Mouse (Mus musculus) ES-E14 (cell line): ENCODE data around the gene Calml3.

Experiments
- HCFC1 ChIP-seq: IDR thresholded peaks from 2 replicates; pipeline ENCODE4 v1.6.1; 2012; ENCODE audit warnings: low read length, inconsistent platforms, borderline replicate concordance; ENCODE audit not compliant: insufficient read depth
- MAFK ChIP-seq: IDR thresholded peaks from 2 replicates; pipeline ENCODE4 v1.6.1; 2014; ENCODE audit warnings: mild to moderate bottlenecking, low read depth, low read length, inconsistent platforms; ENCODE audit not compliant: insufficient read depth
- ZNF384 ChIP-seq: IDR thresholded peaks from 2 replicates; pipeline ENCODE4 v1.6.1; 2012; ENCODE audit warnings: low read depth, low read length, inconsistent platforms

DNA sequence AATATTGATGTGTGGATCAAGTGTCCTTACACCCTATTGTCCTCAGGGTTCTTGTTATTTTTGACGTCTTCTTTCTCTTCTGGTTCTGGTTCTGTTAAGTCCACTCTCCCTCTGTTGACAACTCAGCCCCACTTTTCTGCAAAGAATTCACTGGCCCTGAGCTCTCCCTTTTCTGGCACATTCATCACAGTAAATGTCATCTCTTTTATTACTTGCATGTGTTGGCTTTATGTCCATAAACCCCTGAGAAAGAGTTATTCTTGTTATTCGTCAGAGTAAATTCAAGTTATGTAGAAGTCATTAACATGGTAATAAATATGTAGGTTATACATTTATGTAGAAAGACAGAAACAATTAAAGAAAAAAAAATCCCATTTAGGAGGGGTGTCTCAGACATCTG, 14.6 kb downstream of the Calml3 start:
- TF ChIP-seq ZNF384: no peak
- TF ChIP-seq MAFK: no peak
- TF ChIP-seq HCFC1: no peak
